Mouse (Mus musculus) neural tube, embryonic 10.5 days (tissue): Measurements from ENCODE around the gene Slc44a1.

ENCODE experiments used
- DNase-seq: peaks from one replicate; pipeline ENCODE4 v3.0.0-alpha.2; 2017; ENCODE audit warnings: low spot score; ENCODE audit errors: extremely low spot score

Slc44a1 gene

DNA sequence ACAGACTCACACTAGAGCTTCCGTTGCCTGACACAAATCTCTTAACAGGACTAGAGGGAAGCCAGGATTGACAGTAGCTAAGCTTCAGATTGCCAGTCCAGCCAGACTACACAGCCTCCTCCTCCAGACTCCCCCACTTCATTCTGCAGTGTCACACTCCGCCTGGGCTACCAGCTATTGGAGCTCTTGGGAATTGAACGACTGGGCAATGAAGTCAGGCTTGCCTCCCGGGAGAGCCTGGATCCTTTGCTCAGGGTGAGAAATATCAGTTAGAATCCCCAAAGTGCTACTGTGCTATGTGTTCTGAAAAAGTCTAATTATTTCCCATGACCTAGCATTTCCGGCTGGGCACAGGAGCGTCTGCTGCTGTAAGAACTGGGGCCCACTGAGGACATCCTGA is 9.7 kb upstream of the Slc44a1 start:
- no peak for DNase-seq

DNA sequence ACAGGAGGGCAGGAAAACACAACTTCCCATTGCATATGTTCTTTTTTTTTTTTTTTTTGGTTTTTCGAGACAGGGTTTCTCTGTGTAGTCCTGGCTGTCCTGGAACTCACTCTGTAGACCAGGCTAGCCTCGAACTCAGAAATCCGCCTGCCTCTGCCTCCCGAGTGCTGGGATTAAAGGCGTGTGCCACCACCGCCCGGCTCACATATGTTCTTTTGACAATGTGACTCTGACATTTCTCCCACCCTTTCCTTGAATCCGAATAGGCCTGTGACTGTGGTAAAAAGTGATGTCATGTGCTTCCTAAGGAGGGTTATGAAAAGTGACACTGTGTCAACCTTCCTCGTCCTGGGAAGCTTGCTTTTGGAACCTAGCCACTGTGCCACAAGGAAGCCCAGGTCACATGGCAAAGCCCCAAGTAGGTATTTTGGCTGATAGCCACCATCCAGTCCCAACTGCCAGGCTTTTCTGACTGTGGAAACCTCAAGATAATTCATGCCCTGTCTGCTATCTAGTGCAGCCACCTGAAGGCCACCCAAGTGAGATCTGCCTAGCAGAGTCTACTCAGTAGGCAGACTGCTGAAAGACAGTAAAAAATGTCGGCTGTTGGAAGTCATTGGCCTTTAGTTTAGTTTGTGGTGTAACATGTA is 8.5 kb upstream of the Slc44a1 start:
- DNase-seq, result no peak

DNA sequence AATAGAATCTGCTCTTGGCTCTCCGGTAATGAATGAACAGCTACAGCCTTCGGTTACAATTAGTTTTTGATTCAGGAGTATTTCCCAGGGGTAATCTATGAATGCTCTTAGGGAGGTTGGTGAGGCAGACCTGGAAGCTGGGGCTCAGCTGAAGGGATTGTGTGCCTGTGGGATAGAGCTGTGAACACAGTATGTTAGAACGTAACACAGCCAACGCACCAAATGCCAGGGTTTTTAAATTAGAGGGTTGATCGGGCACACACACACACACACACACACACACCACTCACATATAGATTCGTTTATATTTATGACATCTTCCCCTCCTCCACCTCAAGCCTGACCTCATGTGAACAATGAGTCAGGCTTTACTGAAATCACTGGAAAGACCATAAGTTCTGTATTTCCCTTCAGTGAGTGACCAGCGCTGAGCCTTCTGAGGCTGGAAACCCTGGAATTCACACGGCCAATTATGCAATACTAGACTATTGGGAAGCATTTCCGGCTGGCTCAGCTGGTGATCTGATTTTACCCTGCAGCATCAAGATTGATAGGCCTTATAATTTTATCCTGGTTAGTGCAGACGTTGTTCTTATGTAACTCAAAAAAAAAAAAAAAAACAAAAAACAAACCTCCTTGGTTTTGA is 3.0 kb upstream of the Slc44a1 start:
- DNase-seq, result no peak

DNA sequence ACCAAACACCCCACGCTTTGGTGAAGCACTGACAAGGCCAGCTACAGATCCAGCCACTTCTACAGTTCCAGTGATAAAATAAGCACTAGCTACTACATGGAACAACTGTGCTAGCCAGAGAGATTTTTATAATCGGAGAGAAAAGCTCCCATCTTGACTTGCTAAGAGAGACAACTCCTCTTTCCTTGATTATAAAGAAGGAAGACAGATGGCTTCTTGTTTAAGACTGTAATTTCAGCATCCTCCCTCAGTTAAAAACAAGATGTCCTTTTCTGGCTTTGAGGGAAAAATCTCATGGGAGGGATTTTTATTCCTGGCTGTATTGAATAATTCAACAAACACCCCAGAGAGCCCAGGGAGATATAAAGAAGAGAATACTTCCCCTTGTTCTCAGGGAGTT is 1.8 kb upstream of the Slc44a1 start:
- no peak for DNase-seq

DNA sequence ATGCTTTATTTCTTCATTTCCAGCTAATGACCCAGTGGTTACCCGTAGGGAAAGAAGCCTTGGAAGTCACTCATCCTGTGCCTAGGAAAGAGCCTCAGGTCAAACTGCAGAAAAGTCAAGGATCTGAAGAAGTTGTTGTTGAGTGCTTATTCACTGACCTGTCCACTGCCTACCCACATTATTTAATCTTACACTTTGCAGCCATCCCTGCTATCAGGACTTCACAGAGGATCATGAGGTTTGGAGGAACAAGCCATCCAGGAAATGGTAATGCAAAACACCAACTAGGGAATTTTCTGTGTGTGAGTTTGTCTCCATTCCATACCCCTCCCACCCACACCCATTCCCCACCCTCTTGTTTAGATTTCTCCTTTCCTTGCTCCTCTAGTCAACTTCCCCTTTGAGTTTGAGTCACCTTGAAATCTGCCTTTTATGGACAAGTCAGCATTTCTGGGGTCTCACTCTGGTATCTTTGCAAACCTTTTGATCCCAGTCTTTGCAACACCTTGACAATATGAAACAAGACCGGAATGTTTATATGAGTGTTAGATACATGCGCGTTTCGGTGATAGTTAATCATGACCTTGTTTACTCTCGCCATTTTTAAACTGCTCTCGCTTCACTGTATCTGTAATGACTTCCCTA is 1.3 kb upstream of the Slc44a1 start:
- no peak for DNase-seq

DNA sequence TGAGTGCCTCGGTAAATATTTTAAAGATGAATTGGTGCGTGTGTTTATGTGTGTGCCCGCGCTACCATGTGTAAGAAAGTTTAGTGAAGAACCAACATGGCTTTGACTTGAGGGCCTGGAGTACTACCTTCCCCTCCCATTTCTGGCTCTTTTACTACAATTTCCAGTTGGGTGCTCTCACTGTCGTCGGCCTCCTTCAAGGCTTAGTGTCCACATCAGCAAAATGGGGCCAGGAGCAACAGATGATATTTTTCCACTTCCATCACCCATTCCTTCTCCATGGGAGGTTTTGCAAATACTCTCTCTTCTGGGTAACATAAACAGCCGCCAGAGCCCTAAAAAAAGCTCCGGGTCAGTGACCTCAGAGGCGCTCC is 590 bp upstream of the Slc44a1 start:
- DNase-seq, result no peak

DNA sequence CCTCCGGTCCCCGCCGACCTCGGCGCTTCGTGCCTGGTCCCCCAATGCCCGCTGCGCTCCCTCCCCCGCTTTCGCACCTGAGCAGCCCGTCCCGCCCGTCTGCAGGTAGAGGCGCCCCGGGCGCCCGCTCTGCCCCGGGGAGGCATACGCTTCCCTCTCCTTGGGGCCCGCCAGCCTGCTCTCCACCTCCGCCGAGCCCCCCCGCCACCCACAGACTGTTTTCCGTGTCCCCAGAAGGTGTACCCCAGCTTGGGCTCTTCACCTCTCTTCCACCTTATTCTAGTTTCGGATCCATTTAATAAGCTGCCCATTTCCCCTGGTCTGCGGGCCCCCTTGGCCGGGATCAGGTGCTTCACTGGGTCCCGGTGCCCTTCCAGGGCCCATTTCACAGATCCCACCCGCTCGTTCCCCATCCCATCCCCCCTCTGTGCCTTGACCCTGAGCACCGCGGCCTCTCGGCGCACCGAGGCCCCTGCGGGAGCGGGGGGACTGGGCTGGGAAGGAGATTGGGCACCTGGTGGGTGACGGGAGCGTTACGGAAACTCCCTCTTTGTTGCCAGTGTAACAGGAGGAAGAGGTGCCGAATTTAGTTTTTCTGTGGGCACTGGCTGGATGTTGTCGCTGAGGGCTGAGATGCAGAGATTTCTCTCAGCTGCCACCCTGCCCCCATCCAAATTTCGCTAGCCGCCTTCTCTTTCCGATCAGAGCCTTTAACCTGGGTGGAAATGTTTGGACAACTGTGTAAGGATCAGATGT is 781 bp downstream of the Slc44a1 start:
- peak; percentile 52 for DNase-seq

DNA sequence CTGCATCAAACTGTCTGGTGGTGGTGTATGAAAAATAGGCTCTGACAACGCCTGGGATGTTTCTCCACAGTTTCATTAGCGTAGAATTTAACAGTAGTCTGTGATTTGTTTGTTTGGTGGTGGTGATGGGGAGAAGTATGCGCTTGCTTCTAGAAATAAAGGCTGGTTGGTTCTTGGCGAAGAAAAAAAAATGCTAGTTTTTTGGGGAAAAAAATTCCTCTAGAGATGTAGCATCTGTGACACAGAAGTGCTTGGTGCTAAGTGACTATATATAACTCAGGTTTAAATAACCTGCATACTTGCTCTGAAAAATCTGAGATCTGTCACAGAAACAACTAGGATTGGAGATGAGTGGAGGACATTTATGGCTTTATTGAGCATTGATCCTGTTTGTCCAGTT is 1.5 kb downstream of the Slc44a1 start:
- DNase-seq, result no peak

DNA sequence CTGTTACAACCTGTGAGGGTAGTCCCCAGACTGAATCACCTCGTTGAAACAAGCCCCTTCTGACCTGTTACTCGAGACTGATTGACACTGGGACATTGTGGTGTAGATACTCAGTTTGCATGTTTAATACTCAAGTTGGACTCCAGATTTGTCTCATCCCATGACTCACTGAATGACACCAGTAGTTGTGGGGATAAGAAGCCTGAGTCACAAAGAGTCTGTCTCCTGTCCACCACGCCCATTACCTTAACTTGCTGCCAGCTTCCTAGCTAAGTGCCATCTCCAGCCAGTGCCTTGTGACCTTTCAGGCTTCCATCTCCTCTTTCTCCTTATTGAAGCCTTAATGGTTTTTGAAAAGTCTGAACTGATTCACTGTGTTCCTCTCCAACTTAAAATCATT is 6.0 kb downstream of the Slc44a1 start:
- no peak for DNase-seq

DNA sequence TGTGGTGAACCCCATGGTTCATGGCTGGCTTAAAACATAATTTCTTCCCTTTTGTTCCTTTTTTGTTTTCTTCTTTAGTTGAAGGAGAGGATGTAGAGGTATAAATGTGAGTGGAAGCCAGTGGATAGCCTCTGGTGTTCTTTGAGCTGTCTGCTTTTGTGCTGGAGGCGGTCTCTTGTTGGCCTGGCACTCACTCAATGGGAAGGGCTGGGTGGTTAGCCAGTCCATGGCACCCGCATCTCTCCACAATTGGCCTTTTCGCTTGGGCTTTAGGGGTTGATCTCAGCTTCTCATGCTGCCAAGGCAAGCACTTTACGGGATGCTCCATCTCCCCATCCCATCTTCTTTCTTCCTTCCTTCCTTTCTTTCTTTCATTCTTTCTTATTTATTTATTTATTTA is 7.6 kb downstream of the Slc44a1 start:
- DNase-seq, result no peak

DNA sequence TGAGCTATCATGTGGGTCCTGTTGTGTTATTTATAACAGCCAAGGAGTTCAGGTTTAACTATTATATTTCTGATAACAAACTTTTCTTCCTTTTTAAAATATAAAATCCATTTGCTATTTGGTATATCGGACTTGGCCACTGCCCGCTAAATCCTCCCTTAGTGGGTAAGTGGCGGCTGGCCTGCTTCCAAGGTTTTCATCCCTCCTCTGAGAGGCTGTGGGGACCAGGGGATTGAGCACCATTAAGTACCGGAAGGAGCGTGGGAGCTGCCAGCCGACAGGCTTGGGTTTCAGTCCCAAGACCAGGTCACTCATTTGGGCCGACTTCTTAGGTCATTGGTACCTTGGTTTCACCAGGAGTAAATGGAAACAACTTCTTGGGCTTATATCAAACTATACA is 10.5 kb downstream of the Slc44a1 start:
- no peak for DNase-seq

DNA sequence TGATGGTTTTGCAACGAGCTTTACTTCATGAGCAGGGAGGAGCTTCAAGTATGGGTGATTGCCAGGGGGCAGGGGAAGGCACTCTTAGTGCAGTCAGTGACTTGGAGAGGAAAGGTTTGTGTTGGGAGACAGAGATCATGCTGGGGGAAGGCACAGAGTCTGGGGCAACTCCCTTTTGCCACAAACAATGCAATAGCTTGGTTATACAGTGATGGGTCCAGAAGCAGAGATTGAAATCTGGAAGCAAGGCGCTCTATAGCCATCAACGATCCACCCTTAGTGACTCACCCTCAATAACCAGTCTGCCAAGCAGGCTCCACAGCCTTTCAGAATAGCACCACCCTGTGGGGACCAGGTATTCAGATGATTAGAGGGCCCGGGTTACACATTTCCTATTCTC is 11.7 kb downstream of the Slc44a1 start:
- DNase-seq, result no peak

DNA sequence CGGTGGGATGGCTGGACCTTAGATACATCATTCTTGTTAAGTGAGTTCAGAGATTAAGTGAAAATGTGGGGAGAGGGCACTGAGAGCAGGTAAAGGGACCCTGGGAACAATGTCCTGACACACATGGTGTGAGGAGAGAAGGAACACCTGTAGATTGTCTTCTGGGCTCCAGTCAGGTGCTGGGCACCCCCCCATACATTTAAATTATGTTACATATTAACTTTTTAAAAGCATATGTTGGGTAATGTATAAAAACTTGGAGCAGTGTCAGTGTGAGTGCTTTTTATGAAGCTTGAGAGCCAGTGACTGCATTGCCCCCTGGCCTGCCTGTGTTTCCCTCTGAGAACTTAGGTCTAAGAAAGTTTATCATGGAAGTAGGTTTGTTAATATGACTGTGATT is 12.2 kb downstream of the Slc44a1 start:
- DNase-seq, result no peak

DNA sequence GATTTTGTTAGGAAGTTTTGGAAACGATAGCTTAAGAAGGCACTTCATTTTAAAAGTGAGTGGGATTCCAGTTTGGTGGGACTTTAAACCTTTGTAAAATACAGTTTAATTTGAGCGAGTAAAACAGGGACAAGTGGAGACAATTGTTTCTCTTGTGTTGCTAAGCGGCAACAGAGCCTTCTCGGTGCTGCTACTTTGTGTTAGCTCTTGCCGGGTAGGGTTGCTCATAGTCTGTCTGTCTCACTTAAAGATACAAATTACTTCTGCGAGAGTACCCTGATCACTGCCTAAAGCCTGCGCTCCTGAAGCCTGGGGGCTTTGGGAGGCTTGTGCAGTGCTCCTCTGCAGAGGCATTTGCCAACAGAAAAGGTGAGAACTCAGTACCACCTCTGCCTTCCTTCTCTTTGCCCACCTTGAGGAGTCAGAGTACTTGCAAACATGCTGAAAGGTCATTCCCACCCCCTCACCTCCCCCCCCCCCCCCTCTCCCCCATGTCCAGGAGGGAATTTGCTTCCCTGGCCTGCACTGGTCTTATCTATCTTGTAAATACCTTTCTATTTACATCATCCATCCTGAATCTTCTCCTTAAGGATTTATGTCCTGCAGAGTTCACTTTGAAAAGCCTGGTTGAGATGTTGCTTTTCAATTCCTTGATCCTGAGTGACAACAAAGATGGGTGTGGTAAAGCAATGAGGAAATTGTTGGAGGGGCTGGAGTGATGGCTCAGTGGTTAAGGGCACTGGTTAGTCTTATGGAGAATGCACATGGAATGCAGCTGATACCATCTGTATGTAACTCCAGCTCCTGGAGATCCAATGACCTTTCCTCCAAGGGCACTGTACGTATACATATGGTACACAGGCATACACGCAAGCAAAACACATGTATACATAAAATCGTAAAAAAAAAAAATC is 13.0 kb downstream of the Slc44a1 start:
- DNase-seq, result no peak

DNA sequence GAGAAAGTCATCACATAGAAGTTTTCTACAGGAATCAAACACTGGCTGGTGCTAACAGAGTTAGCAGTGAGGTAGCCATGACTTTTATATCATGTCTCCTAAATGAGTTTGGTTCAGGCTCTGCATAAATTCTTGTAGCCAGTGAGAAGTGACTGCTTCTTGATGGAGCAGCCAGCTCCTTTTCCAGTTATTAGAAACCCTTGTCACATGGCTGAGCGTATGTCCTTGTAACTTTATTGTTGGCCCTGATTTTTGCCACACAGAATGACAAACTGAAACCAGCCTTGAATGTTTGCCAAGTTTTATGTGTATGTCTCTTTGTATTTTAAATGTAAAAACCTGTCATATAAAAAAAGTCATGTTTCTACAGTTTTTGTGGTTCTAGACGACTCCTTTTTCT is 15.7 kb downstream of the Slc44a1 start:
- no peak for DNase-seq

DNA sequence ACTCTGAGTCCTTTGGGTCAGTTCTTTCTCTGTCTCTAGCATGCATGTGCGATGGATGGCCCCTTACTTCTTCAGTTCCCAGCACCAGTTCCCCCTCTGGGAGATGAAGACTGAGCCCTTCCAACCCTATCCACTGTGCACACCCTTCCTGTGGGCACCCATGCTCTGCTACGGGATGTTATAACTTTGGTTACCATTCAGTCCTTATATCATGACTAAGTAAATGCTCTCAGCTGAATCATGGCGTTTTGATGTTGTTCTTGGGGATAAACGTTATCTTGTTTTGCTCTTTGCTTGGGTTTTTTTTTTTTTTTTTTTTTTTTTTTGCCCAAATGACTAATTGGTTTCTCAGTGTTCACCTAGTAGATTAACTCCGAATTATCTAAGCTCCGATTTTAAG is 16.4 kb downstream of the Slc44a1 start:
- no peak for DNase-seq

DNA sequence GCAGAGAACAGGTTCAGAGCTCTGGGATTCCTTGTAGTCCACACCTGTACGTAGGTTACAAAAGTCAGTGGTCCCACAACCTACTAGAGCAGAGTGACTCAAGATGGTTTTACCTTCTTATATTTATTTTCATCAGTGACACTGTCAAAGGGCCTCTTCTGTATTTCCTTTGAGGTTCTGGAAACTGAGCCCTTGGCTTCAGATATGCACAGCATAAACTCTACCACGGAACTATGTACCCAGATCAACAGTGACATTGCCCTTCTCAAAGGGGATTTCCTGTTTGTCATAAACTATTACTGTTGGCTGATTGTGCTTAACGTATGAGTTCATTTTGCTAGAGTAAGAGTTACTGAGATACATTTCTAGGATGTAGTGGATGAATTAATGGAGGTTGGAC is 18.3 kb downstream of the Slc44a1 start:
- DNase-seq, result no peak

DNA sequence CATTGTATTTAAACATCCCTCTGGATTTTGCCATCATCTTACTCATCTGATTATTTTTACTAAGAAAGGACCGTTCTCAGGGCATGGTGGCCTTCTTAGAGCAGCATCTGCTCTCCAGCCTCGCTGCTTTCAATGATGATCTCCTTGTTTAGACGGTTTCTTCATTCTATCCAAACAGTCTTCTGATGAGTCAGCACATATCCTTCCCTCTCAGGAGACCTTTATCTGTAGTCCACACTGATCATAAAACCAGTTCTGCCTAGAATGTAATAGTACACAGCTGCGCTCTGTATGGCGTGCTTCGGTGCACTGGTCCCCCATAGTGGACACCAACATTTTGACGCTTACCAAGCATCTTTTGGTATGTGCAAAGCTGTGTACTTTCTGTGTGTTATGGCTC is 19.5 kb downstream of the Slc44a1 start:
- no peak for DNase-seq

DNA sequence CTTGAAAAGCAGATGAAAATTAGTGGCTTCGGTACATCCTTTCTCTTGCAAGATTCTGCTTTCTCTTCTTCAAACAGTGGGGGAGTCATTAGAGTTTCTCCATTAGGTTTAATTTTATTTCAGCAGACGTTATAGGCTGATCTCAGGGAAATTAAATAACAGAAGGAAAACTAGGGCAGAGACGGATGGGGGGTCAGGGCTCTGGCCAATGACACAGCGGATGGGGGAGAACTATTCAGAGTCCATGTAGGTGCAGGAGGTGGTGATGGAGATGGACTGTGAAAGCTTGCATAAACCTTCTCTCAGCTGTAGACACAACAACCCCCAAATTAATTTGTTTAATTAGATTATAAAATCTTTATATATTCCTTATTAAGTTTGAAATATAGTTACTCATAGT is 20.8 kb downstream of the Slc44a1 start:
- no peak for DNase-seq

DNA sequence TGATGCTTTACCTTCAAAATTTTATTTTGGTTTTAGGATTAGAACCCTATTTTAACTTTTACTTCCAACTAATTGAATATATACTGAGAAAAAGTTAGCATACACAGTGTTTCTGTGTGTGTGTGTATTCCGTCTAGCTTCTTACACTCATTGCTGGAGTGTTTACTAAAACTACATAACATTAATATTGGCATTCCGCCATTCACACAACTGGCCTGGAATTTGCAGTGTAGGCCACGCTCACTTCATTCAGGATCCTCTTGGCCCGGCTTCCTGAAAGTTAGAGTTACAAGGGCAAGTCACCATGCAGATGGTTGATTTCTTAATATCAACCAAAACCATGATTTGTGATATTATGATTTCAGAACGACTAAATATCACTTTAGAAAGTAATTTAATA is 21.9 kb downstream of the Slc44a1 start:
- no peak for DNase-seq

DNA sequence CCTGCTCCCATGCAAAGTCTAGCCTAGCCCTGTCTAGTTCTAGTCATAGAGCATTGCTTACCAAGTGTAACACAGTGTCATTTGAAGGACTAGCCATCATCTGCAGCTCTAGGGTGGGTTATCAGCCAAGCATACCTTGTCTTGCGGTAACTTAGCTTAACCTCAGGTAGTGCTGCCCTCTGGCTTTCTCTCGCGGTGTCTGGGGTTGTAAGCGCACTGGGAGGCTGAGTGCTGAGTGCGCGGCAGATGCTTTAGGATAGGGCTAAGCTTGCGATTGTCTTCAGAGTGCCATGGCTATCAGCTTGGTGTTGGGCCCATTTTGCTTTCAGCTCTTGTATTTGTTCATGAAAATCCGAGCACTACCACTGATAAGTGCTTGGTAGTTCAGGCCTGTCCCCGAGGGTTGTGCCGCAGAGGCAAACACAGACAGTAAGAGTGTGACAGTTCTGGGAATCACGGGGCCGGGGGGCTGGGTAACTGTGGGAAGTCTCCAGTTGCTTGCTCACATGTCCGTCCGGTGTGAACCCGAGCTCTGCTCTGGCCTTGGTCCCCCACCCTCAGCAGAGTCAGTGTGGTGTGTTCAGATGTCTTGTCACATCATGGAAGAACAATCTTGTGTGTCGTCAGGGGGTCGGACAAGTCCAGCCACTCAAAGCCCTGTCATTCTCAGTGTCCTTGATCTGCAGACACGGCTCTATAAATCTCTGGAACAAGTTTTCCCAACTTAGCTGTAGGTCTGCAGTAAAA is 22.5 kb downstream of the Slc44a1 start:
- DNase-seq, result no peak
